Mouse (Mus musculus): ENCODE results near the gene Gm6525.

Gm6525 gene

DNA sequence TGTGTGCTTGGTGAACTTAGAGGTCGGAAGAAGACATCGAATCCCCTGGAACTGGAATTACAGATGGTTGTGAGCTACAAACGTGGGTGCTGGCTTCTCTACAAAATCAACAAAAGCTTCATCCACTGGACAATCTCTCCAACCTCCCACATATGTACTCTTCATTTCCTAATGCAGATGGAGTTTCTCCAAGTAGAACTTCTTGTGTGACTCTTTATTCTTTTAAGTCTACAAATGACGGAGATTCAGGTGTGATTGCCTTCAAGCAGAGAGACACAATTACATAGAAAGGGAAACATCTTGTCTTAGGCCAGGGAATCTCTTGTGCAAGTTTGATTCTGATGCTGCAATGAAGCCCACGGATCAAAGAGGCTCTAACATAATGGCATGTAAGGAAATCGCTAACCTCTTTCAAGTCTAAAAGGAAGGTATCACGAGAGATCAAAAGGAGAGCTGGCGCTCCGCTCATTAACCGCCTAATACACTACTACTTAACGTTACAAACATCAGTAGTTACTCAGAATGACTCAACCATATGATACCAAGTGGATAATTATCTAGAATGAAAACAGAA lies at the start of gene Gm6525:
TSS of gene Gm6525 (plus strand) at position 524 of the 574 bp plus-strand sequence.
- DNase-seq = no peak

DNA sequence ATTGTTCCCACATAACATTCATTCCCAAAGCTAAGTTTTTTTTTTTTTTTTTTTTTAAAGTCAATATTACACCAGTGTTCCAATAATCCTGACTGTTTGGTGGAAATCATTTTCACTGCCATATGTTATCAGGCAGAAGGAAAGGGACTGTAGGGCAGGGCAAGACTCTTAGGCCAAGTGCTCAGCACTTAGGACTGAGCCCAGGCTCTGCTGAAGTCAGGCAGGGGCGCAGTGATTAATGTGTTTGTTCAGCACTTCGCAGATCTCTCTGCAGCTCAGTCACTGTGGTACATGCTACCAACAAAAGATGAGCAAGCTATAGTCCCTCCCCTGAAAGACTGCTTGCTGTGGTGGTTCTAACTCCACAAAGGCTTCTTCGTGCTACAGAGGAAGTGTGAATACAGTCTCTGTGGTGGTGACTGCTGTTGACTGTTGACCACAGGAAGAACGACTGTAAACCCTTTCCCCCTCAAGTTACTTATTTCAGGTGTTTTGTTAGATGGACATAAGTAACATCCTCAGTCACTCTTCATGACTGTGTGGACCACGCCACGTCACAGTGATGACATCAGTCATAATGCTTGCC lies 48.1 kb upstream of the Gm6525 start:
- no peak for DNase-seq

DNA sequence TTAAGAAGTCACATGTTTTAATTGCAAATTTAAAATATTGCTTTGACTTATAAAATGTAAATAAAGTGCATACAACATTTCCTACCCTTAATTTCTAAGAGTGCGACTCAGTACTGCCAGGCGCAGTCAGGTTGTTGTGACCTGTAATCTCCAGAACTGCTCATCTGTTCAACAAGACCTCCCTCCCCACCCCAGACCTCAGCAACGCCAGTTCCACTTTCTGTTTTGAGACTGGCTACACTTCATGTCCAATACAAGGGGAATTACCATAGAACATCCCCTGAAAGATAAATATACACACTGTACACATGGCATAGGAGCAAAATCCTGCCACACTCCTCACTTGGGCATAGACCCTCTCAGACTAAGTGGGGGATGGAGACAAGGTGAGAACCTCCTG lies 47.2 kb upstream of the Gm6525 start:
- DNase-seq = no peak

DNA sequence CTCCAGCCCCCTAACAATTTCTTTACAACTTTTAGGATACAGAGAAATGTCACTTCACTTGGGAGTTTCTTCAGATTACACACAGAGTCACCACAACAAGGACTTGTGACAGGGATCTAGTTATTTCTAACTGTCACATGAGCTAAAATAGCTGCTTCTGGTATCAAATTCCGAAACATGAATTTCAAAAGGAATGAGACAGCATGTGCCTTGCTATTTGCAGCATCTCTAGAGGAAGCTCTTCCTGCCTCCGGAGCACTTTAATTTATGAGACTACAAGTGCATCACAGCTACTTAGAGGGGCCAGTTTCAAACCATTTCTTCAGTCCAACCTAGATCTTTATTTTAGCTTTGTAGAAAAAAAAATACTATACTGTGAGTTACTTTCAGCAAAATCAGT lies 46.5 kb upstream of the Gm6525 start:
- no peak for DNase-seq

DNA sequence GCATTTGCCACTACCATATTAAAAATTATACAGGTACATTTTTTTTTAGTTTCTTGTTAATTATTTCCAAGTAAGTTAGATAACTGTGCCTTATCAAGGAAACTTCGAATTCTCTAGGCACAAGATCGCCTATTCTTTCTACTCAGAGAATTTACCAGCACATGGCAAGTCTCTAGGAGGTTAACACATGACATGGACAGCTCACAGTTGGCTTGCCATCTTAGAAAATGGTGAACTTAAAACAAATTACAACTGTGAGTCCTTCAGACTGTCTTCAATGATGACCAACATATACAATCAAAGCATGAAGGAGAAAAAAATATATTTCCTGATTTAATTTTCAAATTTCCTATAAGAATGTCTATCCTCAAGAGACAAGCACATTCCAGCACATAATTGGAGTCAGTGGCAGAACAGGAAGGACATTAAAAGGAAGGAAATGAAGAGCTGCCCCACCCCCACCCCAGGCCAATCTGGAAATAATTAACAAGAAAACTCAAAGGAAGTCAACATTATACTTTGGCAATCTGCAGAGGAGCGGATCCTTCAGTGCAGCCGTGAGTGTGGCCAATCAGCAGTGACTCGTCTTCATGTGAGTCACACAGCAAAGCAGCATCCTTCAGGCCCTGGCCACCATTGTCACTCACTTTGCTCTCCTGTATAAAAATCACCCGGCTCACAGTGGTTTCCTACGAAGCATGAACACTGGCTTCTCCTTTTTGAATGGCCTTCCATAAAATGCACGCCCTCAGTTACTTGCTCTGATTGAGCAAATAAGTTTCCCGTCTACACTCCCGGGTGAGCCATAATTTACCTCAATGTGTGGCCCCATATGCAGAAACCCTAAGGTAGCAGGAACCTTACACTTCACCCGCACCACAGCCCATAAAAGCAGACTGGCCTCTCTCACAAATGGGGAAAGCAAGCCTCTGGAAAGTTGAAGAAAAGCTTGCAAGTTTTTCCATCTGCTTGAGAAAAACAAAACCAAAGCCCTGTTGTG lies 44.7 kb upstream of the Gm6525 start:
- DNase-seq = peak; percentile 19

DNA sequence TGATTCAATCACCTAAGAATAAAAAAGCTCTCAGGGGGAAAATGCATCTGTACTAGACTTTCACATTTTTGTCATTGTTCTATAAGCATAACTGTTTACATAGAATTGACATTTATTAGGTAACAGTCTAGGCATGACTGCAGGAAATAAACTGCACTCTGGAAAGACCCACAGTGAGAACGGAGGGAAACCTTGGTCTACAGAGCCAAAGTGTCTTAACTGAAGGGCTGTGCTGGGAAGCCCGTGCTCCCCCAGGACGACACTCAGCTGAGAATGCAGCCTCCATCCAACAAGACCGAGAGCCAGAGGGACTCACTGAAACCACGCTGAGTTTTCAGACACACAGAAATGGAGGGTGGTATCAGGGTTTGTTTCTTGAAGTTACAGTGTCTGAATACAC lies 43.1 kb upstream of the Gm6525 start:
- DNase-seq = no peak

DNA sequence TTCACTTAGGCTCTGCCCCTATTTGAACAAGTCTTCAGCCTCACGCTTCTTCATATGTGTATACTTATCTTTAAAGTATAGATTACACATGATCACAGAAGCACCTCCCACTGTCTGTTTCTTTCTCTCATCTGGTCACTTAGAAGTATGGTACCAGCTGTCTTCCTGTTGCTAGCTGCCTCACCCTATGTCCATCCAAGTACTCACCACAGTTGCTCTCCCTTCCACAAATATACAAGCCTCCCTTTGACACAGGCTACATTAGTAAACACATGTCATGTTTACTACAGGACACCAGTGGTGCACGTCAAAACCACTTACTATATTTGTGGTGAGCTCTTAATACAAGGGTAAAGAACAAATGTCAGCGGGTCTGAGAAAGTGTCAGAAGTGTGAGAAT lies 42.5 kb upstream of the Gm6525 start:
- DNase-seq = no peak

DNA sequence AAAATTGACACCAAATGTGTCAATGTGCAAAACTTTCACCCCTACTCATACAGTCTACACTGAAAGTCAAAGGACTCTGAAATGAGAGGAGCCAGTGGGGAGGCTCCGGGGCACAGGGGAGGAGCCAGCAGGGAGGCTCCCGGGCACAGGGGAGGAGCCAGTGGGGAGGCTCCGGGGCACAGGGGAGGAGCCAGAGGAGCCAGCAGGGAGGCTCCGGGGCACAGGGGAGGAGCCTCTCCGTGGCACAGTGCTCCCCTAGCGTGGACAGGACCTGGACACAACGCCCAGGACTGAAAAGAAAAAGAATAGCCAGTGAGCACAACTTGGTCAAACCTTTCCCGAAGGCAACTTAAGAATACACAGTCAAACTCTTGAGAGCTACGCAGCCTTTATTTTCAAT lies 38.5 kb upstream of the Gm6525 start:
- peak; percentile 91 for DNase-seq

DNA sequence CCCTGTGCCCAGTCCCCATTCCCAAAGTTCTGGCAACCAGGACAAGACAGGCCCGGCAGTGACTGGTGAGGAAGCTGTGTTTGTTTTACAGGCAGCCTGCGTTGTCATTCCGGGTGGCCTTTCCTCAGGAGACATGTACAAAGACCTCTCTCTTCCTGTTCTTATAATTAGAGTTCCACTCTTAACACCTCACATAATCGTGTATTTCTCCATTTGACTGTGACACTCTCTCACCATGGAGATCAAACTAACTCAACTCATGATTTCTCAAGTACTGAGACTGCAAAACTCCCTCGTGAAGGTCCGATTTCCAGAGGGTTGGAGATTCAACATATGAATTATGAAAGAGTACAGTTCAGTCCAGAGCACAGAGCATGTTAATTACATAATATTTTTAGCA lies 38.0 kb upstream of the Gm6525 start:
- DNase-seq = no peak

DNA sequence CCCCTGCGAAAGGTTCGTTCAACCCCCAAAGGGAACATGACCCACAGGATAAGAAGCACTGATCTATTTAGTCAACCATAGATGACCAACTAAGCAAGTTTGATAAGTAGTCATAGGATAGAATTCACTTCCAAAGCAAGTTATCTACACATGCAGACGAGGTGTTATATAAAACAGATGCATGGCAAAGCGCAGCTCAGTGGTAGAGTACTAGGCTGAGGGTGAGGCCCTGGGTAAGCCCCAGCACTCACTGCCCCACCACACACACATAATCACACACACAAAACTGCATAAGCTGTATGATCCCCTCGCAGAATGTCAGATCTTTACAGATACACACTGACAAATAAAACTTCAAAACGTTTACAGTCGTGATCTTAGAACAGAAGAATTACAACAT lies 37.4 kb upstream of the Gm6525 start:
- no peak for DNase-seq

DNA sequence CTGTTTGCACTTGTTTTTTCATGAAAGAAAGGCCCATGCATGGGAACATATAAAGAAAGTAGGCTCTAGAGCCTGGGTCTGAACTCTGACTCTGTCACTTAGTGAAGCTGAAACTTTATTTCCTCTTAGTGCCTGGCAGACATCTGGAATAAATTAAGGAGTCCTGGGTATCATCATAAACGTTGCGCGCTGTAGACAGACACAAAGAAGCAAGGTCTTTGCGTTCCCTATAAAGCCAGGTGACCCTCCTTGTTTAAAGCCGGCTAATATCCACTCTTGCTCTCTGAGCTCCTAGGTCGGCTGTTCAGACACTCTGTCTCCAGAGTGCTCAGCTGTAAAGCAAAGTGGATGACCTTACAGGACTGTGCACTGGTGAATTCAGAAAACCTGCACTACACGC lies 33.0 kb upstream of the Gm6525 start:
- no peak for DNase-seq

DNA sequence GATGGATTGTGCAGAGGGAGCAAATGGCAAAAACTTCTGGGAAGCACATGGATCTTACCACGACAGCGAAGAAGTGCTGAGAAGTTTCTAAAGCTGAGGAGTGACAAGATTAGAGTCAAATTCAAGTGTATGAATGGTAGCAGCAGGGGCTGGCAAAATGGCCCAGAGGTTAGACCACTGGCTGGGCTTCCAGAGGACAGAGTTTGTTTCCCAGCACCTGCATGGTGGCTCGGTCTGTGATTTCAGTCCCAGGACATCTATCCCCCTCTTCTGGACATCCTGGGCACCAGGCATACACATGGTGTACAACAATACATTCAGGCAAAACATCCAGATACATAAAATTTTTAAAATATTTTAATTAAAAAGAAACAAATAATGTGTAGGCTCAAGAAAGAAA lies 24.1 kb upstream of the Gm6525 start:
- no peak for DNase-seq

DNA sequence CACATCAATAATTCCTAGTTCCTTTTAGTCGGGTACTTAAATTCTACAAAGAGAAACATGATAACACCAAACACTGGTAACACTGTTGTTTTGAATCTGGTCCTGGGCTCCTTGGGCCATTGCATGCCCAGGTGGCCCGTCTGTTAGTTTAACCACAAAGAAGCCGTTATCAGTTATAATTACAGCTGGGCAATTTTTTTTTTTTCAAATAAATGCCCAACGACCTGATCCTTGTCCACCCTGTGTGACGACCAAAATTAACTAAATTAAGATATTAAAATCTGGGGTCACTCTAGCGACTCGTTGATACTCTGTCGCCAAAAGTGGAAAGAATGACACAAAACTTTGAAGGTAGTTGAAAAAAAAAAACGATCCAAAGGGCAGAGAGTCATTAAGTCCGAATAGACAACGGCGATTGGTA lies 19.2 kb upstream of the Gm6525 start:
- no peak for DNase-seq

DNA sequence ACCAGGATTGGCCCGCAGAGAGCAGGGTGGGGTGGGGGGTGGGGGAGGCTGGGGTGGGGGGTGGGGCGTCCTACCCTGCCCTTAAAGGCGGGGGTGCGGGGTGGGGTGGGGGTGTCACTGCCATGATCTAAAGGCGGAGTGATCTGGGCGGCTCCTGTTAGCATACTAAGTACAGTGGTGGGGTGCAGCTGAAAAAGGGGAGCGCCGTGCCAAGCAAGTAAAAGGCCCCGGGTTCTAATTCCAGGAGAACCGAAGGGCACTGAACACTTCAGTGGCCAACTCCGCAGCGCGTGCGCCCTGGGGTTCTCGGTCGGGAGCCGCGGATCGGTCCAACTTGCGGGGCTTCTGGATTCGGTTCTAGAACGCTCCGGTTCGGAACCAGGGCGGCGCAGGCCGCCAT lies 18.8 kb upstream of the Gm6525 start:
- DNase-seq = peak; percentile 83

DNA sequence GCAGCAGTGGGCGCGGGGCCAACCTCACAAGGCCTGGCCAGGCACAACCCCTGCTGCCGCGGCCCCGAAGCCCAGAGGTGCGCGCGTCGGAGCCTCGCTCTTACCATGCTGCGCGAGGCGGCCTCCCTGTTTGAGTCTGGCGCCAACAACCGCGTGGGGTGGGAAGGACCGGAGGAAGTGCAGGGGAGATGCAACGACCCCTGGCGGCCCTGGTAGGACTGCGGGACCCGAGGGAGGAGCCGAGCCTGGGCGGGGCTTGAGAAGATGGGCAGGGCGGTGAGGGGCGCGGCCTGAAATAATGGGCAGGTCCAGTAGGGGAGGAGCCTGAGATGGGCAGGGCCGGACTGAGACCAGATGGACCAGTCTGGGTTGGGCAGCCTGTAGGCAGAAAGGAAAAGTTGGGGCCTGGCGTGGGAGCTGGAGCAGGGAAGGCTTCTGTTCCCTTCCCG lies 18.3 kb upstream of the Gm6525 start, which contains the start of gene Mnd1:
TSS of gene Mnd1 (minus strand) at position 229 of the 449 bp plus-strand sequence.
- DNase-seq = peak; percentile 99

DNA sequence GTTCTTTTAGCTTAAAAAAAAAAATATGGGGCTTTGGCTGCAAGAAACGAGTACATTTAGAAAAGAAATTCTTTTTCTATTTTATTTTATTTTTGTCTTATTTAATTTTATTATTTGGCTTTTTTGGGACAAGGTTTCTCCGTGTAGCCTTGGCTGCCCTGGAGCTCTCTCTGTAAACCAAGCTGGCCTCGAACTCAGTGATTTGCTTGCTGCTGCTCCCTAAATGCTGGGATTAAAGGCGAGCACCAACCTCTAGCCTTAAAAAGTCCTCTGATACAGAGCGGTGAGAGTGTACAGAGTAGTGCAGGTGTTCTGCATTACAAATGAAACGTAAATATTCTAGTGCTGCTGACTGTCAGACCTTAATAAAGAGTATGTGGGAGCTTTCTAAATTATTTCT lies 17.8 kb upstream of the Gm6525 start:
- no peak for DNase-seq

DNA sequence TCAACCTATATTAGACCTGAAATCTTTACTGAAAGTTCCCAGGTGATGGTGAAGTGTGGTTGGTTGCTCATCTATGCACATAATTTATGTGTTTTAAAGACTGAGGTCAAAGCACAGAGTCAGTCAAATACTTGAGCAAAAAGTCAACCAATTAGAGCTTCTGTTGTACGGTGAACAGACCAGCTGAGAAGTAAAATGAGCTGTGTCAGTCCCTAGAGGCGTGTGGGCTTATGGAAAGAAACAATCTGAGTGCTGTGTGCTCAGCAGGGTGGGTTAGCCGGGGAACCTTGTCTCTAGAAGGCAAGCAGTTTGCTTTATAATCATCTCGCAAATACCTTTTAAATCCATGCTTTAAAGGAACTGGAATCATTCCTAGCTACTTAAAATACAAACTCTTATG lies 16.9 kb upstream of the Gm6525 start:
- no peak for DNase-seq

DNA sequence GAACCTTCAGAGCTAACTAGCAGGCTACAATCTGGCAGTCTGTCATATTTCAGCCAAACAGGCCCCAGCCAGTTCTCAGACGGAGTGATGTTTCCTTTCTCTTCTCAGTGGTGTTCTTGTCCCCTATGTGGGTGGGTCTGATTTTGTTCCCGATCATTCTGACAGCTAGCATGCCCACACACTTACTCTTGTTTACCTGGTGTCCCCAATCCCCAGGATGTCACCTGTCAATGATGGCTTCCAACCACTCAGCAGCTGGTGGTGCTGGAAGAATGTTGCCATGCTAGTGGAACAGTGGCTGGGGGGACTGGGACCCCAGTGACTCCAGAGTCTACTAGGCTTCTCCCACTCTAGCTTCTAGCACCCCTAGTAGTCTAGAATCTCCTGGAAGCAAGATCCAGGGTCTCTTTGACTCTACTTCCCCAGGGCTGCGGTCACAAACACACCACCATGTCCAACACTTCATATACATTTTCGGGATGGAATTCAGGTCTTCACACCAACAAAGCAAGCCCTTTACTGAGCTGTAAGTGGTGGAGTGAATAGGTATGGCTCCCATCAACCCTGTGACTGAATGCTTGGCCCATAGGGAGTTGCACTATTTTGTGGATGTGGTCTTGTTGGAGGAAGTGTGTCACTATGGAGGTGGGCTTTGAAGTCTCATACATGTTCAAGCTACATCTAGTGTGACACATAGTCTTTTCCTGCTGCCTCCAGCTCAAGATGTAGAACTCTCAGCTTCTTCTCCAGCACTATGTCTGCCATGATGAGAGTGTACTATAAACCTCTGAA lies 16.1 kb upstream of the Gm6525 start:
- DNase-seq = no peak

DNA sequence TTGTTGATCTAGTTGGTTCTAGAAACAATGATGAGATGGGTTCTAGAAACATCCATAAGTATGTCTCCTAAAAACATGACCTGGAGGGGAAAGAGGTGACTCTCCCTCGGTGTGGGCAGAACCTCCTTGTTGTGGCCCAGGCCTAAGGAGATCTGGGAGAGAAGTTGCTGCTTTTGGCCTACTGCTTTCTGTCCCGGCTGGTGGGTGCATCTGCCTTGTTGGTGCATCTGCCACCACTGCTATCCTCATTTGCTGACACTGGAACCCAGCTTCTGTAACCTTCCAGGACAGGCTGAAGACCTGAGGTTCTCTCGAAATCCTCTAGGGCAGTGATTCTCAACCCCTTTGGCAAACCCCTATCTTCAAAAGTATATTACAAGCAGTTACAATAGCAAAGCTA lies 8.5 kb upstream of the Gm6525 start:
- no peak for DNase-seq

DNA sequence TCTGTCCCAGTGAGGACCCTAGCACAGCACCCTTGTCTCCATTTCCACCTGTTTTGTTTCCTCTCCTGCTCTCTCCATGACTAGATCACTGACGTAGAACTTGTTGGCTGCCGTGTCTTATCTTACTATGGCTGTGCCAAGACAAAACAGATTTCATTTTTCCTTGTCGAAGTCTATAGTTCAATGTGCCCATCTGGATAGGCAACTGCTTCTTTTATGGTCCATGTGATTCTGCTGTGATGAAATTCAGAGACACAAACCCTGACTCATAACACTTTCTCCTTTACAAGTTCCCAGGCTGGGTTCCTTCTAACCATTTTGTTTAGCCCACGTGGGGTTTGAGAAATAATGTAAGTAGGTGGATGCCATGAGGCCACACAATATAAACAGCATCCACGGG lies 7.8 kb upstream of the Gm6525 start:
- DNase-seq = no peak

DNA sequence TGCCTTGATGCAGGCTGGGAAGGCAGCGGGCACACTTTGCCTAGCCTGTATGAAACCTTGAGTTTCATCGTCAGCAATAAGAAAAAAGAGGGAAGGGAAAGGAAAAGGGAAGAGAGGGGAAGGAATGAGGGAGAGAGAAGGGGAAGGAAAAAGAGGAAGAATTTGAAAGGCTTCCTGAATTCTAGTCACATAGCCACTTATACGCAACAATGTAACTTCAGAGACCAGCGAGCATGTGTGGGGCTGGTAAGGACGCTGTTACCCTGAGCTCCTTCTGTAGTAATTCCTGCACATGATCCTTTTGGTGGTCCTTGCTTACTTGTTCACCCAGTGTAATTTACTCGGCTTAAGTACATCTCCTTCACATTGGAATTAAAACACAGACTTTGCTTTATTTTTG lies 5.0 kb upstream of the Gm6525 start:
- DNase-seq = no peak

DNA sequence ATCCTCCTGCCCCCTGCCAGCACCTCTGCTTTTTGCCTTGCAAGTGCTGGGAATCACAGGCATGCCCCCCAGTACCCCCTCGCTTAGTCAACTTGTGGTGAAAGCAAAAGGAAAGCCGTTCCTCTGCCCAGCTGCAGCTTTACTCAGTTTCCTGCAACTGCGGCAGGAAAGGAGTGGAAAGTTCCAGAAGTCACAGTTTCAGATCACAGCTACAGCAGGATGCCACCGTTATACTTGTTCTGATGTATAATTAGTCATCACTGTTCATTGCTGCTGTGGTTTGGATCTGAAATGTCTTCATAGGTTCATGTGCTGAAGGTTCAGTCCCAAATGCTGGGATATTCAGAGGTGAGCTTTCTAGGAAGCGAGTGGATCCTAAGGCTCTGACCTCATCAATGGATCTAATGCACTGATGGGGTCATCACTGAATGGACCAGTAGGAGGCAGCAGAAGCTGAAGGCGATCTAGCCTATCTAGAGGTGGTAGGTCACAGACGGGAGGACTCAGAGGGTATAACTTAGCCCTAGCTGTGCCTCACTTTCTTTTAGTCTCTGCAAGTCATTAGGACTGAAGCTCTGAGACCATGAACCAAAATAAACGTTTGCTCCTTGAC lies 4.4 kb upstream of the Gm6525 start:
- DNase-seq = no peak

DNA sequence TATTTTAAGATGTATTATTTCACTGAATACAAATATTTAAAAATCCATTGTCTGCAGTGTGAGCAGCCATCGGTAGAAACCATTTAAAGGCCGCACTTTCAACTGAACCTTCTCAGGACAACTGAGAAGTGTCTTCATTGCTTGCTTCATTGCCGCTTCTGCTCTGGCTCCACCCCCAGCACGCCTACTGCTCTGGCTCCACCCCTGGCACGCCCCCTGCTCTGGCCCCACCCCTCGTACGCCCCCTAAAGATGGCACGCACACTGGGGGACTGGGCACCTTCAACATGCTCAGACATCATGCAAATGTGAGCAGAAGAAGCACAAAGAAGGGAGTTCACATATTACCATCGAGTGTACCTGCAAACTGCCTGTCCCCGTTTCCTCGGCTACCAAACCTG lies 1.5 kb upstream of the Gm6525 start:
- peak; percentile 23 for DNase-seq
